Mouse (Mus musculus): ENCODE data around the gene Rassf5.

The Rassf5 gene

GRCm38 (mm10) chr1:131134231-131134630 lies 110.8 kb downstream of the Rassf5 start:
- no peak for DNase-seq
